Mouse (Mus musculus): ENCODE results near the gene Marc2. TPM values are rescaled to one million over a fixed set of nuclear protein-coding genes. Genes with fewer than 3 reads are reported as not detected.

Marc2 gene
- polyA plus RNA-seq, 1 experiment from 2014 or later = 98.6 TPM

DNA sequence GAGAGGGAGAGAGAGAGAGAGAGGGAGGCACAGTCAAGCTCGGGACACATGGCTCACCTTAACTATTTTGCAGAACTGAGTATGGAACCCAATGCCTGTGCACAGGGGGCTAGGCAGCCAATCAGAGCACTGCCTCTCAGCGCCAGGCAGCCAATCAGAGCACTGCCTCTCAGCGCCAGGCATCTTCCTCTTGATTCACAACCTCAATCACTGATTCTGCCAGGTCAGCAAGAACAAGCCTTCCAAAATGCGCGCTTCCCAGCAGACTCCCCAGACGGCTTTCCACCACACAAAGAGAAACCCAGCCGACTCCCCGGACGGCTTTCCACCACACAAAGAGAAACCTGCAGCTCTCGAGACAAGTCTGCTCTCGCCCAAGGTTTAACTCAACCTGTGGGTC is 23.6 kb downstream of the Marc2 start:
- 0 out of 2 replicates have a peak overlapping the region, but pooled peaks have one; percentile 6 for H3K27ac ChIP-seq
- peaks cover 15% of the 10 kb centered on the region for H3K4me1 ChIP-seq
- H3K9me3 ChIP-seq = no peaks in the 10 kb centered on the region
- H3K4me3 ChIP-seq = peak overlapping the region; percentile 24; the same call in 1 of the 2 replicates
- 0 out of 2 replicates have a peak, but pooled peaks cover 9% of the 10 kb centered on the region for H3K27me3 ChIP-seq (ENCODE audit: insufficient read depth, poor library complexity, severe bottlenecking)
- H3K36me3 ChIP-seq = peaks cover 29% of the 10 kb centered on the region
- 21% methylated on average over 11 of the region's 11 CpGs for WGBS
- no peak for DNase-seq (ENCODE audit: low spot score)

DNA sequence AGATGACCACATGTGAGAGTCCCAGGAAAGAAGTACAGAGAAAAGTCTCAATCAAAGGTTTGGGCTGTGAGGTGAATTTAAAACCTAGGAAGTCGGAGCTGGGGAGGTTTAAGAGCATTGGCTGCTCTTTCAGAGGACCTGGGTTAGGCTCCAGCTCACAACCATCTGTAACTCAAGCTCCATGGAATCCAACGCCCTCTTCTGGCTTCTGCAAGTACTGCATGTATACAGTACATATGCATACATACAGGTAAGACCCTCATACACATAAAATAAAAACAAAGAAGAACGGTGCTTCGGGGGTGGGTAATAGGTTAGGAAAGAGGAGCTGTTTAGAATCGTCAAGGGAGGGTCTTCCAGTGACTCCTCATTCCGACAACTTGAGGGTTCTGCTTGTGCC is 28.5 kb downstream of the Marc2 start:
- Histone ChIP-seq H3K4me3 (no peak overlapping the region), H3K27me3 (ENCODE audit: insufficient read depth, poor library complexity, severe bottlenecking) (0 out of 2 replicates have a peak, but pooled peaks cover under 1% of the 10 kb centered on the region), H3K36me3 (peaks cover 46% of the 10 kb centered on the region), H3K9me3 (no peaks in the 10 kb centered on the region), H3K4me1 (no peaks in the 10 kb centered on the region), H3K27ac (no peak overlapping the region)
- 79% methylated on average over 6 of the region's 6 CpGs for WGBS
- DNase-seq (ENCODE audit: low spot score) = no peak

DNA sequence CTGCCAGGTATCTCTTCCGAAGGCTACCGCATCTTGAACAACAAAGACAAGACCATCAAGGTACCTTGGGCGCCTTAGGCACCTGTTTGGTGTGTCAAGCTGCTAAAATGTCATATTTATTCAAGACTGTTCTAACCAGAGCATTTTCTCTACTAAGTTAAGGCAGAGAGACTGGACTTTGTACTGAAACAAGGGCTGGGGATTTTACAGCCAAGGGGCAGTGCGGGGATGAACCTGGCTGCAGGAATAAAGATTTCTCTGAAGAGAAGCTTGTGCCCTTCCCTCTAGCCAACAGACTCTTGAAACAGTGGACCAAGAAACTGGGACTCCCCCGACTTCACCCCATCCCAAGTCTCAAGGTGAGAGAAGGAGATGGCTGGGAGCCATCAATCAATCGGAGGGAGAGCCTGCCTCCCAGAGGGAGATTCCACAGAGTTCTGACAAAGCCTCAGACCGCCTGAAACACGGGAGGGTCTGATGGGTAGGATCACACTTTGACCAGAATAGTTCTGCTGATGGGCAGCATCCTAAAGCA is 34.5 kb downstream of the Marc2 start:
- H3K27me3 ChIP-seq (ENCODE audit: insufficient read depth, poor library complexity, severe bottlenecking) = peaks cover 49% of the 10 kb centered on the region
- no peak overlapping the region for H3K27ac ChIP-seq
- no peak for DNase-seq (ENCODE audit: low spot score)
- peaks cover 18% of the 10 kb centered on the region; the same call in 1 of the 2 replicates for H3K36me3 ChIP-seq
- no peaks in the 10 kb centered on the region for H3K9me3 ChIP-seq
- WGBS = 66% methylated on average over 8 of the region's 8 CpGs
- peaks cover 16% of the 10 kb centered on the region for H3K4me1 ChIP-seq
- H3K4me3 ChIP-seq = no peak overlapping the region

DNA sequence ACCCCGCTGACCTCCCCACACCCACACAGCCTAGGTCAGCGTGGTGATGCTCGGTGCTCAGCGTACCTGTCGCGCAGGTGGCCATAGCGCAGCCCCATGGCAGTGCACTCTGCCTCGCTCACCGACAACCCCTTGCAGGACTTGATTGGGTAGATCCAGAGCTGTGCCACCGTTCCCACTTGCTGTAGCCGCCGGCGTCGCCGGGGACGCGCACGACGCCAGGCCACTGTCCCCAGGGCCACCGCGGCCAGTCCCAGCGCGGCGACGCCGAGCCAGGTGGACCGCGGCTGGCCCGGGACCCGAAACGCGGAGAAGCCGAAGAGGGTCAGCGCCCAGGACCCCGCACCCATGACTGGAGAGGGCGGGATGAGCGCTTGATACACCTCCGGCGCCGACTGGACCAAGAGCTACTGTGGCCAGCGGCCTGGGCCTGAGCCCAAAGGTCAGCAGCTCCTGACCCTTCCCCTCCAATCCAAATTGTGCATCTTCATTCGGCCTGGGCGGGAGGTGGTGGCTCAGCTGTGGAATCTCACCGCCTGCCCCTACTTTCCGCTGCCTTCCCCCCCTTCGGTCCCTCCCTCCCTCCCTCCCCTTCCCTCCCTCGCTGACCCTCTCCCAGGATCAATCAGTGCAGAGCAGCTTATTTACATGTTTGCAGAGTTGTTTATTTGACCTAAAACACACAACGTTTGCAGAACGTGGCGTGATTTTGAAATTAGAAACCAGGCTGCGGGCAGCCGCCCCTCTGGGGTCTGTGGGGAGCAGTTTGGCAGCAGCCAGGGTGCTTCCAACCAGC is 35.3 kb downstream of the Marc2 start, which contains the start of gene Marc1:
Marc1 (minus strand) TSS at position 534 of the 796 bp plus-strand sequence.
- Histone ChIP-seq H3K27me3 (ENCODE audit: insufficient read depth, poor library complexity, severe bottlenecking) (peaks cover 49% of the 10 kb centered on the region), H3K27ac (peak within 1 kb of the TSS; percentile 11; the same call in 1 of the 2 replicates), H3K9me3 (no peaks in the 10 kb centered on the region), H3K36me3 (peaks cover 11% of the 10 kb centered on the region; the same call in 1 of the 2 replicates), H3K4me3 (peak within 1 kb of the TSS; percentile 57), H3K4me1 (peaks cover 16% of the 10 kb centered on the region)
- DNase-seq (ENCODE audit: low spot score) = no peak
- WGBS = 6% methylated on average over 52 of the region's 52 CpGs

DNA sequence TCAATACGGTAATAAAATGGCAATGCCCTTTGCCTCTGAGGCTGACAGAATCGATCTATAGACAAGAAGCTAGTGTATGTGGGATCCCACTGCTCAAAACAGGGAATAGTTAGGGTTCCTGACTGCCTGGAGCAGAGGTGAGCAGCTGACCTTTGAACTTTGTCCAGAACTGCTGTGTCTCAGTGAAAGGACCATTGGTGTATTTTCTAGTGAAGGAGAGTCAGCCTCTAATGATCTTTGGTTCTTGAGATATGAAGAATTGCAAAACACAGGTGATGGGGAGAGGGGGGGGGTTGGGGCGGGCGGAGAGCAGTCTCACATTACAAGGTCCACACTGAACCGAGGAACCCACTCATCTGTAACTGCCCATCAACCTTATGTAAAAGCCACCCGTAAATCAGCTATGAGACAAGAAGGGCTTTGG is 36.7 kb downstream of the Marc2 start:
- no peak overlapping the region for H3K27ac ChIP-seq
- peaks cover 16% of the 10 kb centered on the region for H3K4me1 ChIP-seq
- peaks cover 6% of the 10 kb centered on the region; the same call in 1 of the 2 replicates for H3K36me3 ChIP-seq
- no peak overlapping the region for H3K4me3 ChIP-seq
- DNase-seq (ENCODE audit: low spot score) = no peak
- H3K27me3 ChIP-seq (ENCODE audit: insufficient read depth, poor library complexity, severe bottlenecking) = peaks cover 49% of the 10 kb centered on the region
- no peaks in the 10 kb centered on the region for H3K9me3 ChIP-seq
- 76% methylated on average over 6 of the region's 6 CpGs for WGBS

DNA sequence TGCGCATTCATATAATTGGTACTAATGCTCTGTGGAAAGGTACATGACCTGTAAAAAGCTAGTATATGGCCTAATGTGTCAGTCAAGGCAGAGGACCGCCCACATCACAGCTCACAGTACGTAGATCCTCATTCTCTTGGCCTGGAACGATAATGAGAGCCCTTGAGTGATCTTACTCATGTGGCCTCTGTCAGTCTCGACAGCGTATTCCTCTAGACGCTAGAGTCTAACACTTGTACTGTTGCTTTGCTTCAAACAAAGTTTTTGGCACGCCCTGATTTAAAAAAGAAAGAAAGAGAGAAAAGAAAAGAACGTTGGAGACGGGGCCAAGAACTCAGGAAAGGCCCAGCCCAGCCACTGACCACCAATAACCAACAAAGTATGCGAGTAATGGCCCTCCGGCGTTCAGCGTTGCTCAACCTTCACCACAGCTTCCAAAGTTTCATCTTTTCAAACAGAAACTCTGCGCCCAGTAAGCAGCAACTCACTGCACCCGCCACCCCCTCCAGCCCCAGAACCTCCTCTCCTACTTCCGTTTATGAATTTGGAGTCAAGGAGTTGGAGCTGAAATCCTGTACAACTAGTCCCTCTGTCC is 37.7 kb downstream of the Marc2 start:
- Histone ChIP-seq H3K27me3 (ENCODE audit: insufficient read depth, poor library complexity, severe bottlenecking) (peaks cover 49% of the 10 kb centered on the region), H3K9me3 (no peaks in the 10 kb centered on the region), H3K4me3 (no peak overlapping the region), H3K4me1 (peaks cover 16% of the 10 kb centered on the region), H3K27ac (no peak overlapping the region), H3K36me3 (peaks cover 3% of the 10 kb centered on the region; the same call in 1 of the 2 replicates)
- no peak for DNase-seq (ENCODE audit: low spot score)
- WGBS = 85% methylated on average over 17 of the region's 17 CpGs

DNA sequence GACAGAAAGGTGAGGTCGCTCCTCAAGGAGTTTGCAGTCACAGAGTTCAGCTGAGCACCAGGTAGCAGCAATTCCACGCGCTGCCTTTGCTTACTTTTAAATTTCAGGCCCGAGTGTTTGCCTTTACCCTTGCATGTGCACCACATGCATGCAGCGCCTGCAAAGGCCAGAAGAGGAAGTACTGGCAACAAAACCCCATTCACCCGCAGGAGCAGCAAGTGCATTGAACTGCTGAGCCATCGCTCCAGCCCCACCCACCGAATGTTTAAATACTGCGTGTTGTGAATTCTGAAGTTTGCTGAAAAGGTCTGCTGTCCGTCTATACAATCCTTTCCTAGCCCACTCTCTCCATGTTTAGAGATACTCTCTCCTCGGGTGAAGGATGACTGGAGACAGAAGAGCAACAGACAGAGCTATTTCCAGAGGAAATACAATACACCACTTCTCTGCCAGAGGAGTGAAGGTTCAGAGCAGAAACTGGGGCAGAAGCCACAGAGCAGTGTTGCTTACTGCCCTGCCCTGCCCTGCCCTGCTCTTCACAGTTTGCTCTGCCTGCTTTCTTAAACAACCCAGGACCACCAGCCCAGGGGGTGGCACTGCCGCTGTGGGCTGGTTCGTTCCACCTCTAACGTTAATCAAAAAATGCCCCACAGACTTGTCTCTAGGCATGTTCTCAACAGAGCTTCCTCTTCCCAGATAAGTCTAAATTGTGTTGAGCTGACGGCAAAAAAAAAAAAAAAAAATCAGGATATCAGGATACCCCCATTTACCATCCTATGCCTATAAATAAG is 38.4 kb downstream of the Marc2 start:
- WGBS = 73% methylated on average over 15 of the region's 15 CpGs
- no peak overlapping the region for H3K27ac ChIP-seq
- DNase-seq (ENCODE audit: low spot score) = no peak

DNA sequence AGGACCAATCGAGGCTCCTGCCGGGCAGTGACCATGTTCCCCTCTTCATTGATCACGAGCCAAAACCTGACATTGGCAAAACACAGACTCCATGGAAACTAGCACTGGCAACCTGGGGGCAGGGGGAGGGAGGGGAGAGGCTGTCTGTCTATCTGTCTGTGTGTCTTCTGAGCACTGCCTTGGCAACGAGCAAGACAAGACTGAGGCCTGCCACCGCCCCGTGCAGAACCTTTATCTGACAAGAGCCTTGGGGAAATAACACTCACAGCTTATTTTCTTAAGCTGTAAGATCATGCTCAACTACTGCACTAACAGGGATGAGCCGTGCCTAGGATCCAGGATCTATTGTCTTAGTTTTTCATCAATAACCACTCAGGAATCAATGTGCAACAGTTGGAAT is 39.1 kb downstream of the Marc2 start:
- Histone ChIP-seq H3K4me1 (peaks cover 16% of the 10 kb centered on the region), H3K27me3 (ENCODE audit: insufficient read depth, poor library complexity, severe bottlenecking) (peaks cover 42% of the 10 kb centered on the region), H3K27ac (no peak overlapping the region), H3K4me3 (no peak overlapping the region), H3K9me3 (no peaks in the 10 kb centered on the region), H3K36me3 (peaks cover under 1% of the 10 kb centered on the region; the same call in 1 of the 2 replicates)
- no peak for DNase-seq (ENCODE audit: low spot score)
- 70% methylated on average over 7 of the region's 7 CpGs for WGBS

More for the DNA sequence above, 38.4 kb downstream of the Marc2 start:
- Histone ChIP-seq H3K9me3 (no peaks in the 10 kb centered on the region), H3K36me3 (peaks cover 3% of the 10 kb centered on the region; the same call in 1 of the 2 replicates), H3K4me1 (peaks cover 16% of the 10 kb centered on the region), H3K27me3 (ENCODE audit: insufficient read depth, poor library complexity, severe bottlenecking) (peaks cover 49% of the 10 kb centered on the region), H3K4me3 (no peak overlapping the region)

DNA sequence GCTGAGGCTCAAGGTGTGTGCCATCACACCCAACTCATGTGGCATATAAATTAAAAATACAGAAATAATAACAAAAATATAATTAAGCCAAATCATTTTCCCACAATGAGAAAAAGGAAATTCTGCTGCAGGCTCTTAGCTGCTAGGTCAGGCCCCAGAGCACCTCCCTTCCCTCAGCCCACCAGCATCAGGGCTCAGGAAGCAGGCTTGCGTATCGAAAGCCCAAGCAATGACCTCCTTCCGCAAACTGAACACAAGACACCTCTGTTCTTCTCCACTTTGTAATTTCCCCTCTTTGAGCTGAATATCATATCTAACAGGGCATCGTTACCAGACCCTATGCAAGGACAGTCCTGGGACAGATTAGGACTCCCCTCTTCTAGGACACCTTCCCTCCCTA is 40.5 kb downstream of the Marc2 start:
- H3K36me3 ChIP-seq = no peaks in the 10 kb centered on the region
- no peak overlapping the region for H3K4me3 ChIP-seq
- 92% methylated on average over 4 of the region's 4 CpGs for WGBS
- H3K4me1 ChIP-seq = peaks cover 10% of the 10 kb centered on the region
- H3K27me3 ChIP-seq (ENCODE audit: insufficient read depth, poor library complexity, severe bottlenecking) = peaks cover 28% of the 10 kb centered on the region
- no peak for DNase-seq (ENCODE audit: low spot score)
- peaks cover 3% of the 10 kb centered on the region for H3K9me3 ChIP-seq
- no peak overlapping the region for H3K27ac ChIP-seq

DNA sequence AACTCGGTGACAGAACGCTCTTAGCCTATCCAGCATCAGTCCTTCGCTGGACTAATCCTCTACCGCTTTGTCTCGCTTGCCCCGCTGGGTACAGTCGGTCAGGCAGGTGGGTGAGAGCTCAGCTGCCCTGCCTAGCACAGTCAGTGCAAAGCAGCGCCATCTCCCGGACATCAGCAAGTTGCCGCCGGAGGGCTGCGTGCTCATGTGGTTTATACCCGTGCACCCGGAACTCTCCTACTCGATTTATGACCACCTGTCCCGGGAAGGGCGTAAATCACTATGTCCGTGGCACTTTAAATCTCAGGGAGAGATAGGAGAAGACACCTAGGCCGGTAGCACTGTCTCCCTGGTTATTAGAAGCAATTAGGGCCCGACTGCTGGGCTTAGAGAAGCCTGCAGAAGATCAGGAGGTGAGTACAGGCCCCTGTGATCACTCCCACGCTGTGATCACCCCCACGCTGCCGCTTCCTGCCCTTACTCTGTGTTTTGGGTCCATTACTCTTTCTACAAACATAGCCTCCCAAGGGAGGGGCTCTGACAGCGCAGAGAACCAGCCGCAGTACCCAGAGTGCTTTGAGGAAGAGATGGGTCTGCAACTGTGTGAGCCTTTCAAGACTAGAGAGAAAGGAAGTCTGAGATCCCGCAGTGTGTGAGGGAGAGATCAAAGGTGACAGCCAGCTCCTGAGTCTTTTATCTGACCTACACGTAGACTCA is 52.9 kb downstream of the Marc2 start:
- H3K9me3 ChIP-seq = no peaks in the 10 kb centered on the region
- WGBS = 20% methylated on average over 27 of the region's 27 CpGs
- H3K36me3 ChIP-seq = no peaks in the 10 kb centered on the region
- H3K4me3 ChIP-seq = peak overlapping the region; percentile 8; the same call in 1 of the 2 replicates
- peak overlapping the region; percentile 22; the same call in 1 of the 2 replicates for H3K27ac ChIP-seq
- 0 out of 2 replicates have a peak, but pooled peaks cover 7% of the 10 kb centered on the region for H3K27me3 ChIP-seq (ENCODE audit: insufficient read depth, poor library complexity, severe bottlenecking)
- peak; percentile 81 for DNase-seq (ENCODE audit: low spot score)
- peaks cover 7% of the 10 kb centered on the region for H3K4me1 ChIP-seq

DNA sequence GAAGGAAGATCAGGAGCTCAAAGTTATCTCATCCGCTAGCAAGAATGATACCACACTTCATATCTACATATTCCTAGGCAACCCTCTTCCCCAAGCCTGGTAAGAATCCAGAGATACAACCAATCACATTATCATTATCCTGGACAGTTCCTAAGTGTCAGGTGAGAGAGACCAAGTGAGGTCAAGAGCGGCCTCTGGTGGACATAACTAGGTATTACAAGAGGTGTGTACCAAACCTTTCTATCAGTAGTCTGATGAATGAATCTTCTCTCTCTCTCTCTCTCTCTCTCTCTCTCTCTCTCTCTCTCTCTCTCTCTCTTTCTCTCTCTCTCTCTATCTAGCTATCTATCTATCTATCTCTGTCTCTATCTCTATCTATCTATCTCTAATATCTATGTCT is 55.1 kb downstream of the Marc2 start:
- WGBS = 6% methylated on average over 2 of the region's 2 CpGs
- no peak for DNase-seq (ENCODE audit: low spot score)
- Histone ChIP-seq H3K36me3 (no peaks in the 10 kb centered on the region), H3K27ac (no peak overlapping the region), H3K4me1 (peaks cover 7% of the 10 kb centered on the region), H3K9me3 (no peaks in the 10 kb centered on the region), H3K27me3 (ENCODE audit: insufficient read depth, poor library complexity, severe bottlenecking) (0 out of 2 replicates have a peak, but pooled peaks cover 7% of the 10 kb centered on the region), H3K4me3 (no peak overlapping the region)
